Mouse (Mus musculus): Measurements from ENCODE around the gene Ccdc169. TPM values are rescaled to one million over a fixed set of nuclear protein-coding genes. Genes with fewer than 3 reads are reported as not detected.

Gene Ccdc169
- polyA plus RNA-seq, 1 experiment, result not detected

DNA sequence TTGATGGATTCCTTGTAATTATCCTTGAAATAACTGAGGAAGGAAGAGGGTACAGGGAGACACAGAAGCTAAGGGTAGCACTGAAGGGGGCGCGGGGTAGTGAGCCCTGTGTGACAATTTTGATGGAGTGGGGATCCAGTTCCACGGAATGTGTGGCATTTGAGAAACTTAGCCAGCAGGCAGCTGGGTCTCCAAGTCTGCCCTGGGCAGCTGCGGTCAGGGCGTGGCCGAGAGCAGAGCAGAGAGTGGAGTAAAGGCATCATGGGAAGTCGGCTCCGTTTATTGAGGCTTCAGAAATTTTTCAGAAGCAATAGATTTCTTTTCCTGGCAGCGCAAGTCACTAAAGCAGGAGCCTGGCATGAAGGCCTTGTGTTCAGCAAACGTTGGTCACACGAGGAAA is 38.1 kb upstream of the Ccdc169 start:
- Histone ChIP-seq H3K9me3 (peaks cover 16% of the 10 kb centered on the region), H3K27me3 (replicated peaks) (peaks cover 2% of the 10 kb centered on the region), H3K4me1 (no peaks in the 10 kb centered on the region; the same call in 1 of the 2 replicates), H3K36me3 (replicated peaks; ENCODE audit: low read length) (no peaks in the 10 kb centered on the region), H3K4me3 (replicated peaks) (no peak overlapping the region)
- TF ChIP-seq FLI1 (IDR thresholded peaks at IDR 0.05; ENCODE audit: low read length), result no peak
- no peak for TF ChIP-seq GATA1 (IDR thresholded peaks at IDR 0.05; ENCODE audit: borderline replicate concordance, low read length)

DNA sequence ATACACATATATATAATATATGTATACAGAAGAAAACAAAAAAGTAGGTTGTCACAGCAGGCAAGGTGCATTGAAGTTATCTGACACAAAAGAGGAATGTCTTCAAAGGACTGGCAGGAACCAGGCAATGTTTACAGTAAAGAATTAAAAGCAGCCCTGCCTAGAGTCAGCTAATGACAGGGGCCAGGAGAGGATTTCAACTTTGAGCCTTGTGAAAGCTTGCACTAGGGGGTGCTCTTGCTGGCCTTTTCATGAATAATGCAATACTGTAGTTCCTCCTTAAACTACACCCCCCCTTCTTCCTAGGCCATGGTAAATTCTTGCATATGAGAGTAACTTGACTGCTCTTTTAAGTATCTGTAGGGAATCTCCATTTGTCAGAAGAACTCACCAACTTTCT is 36.0 kb upstream of the Ccdc169 start:
- H3K27me3 ChIP-seq (replicated peaks), result peaks cover 2% of the 10 kb centered on the region
- H3K9me3 ChIP-seq, result peaks cover 33% of the 10 kb centered on the region
- TF ChIP-seq GATA1 (IDR thresholded peaks at IDR 0.05; ENCODE audit: borderline replicate concordance, low read length) (no peak), FLI1 (IDR thresholded peaks at IDR 0.05; ENCODE audit: low read length) (no peak)
- H3K36me3 ChIP-seq (replicated peaks; ENCODE audit: low read length), result no peaks in the 10 kb centered on the region
- no peaks in the 10 kb centered on the region; the same call in 1 of the 2 replicates for H3K4me1 ChIP-seq
- no peak overlapping the region for H3K4me3 ChIP-seq (replicated peaks)

GRCm38 (mm10) chr3:55105372-55106023 is 31.6 kb upstream of the Ccdc169 start:
- no peak overlapping the region for H3K4me3 ChIP-seq (replicated peaks)
- H3K27me3 ChIP-seq (replicated peaks), result no peaks in the 10 kb centered on the region
- no peaks in the 10 kb centered on the region for H3K36me3 ChIP-seq (replicated peaks; ENCODE audit: low read length)
- no peaks in the 10 kb centered on the region; the same call in 1 of the 2 replicates for H3K4me1 ChIP-seq
- peaks cover 36% of the 10 kb centered on the region for H3K9me3 ChIP-seq
- TF ChIP-seq FLI1 (IDR thresholded peaks at IDR 0.05; ENCODE audit: low read length), result no peak
- no peak for TF ChIP-seq GATA1 (IDR thresholded peaks at IDR 0.05; ENCODE audit: borderline replicate concordance, low read length)

GRCm38 (mm10) chr3:55106051-55106450 is 31.1 kb upstream of the Ccdc169 start:
- Histone ChIP-seq H3K4me3 (replicated peaks) (no peak overlapping the region), H3K27me3 (replicated peaks) (no peaks in the 10 kb centered on the region), H3K9me3 (peaks cover 36% of the 10 kb centered on the region), H3K36me3 (replicated peaks; ENCODE audit: low read length) (no peaks in the 10 kb centered on the region), H3K4me1 (no peaks in the 10 kb centered on the region; the same call in 1 of the 2 replicates)
- TF ChIP-seq FLI1 (IDR thresholded peaks at IDR 0.05; ENCODE audit: low read length), result no peak
- no peak for TF ChIP-seq GATA1 (IDR thresholded peaks at IDR 0.05; ENCODE audit: borderline replicate concordance, low read length)

DNA sequence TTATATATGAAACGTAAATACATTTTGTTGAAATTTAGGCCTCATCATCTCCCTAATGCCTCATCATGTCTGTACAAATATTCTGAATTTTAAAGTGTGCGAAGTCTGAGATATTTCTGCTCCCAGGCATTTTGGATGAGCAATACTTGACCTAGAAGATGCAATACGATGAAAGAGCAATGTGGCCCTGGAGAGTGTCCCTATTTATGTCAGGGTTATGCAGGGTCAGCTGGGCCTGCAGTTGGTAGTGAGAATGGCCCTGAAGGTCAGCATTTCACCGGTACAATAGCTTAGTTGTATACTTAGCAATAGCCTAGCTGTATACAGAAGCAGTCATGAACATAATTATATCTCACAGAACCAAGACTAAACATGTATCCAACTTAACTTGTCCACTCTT is 28.0 kb upstream of the Ccdc169 start:
- Histone ChIP-seq H3K9me3 (peaks cover 28% of the 10 kb centered on the region), H3K4me3 (replicated peaks) (no peak overlapping the region), H3K27me3 (replicated peaks) (no peaks in the 10 kb centered on the region), H3K36me3 (replicated peaks; ENCODE audit: low read length) (no peaks in the 10 kb centered on the region), H3K4me1 (peaks cover 19% of the 10 kb centered on the region)
- TF ChIP-seq FLI1 (IDR thresholded peaks at IDR 0.05; ENCODE audit: low read length), result no peak
- no peak for TF ChIP-seq GATA1 (IDR thresholded peaks at IDR 0.05; ENCODE audit: borderline replicate concordance, low read length)

DNA sequence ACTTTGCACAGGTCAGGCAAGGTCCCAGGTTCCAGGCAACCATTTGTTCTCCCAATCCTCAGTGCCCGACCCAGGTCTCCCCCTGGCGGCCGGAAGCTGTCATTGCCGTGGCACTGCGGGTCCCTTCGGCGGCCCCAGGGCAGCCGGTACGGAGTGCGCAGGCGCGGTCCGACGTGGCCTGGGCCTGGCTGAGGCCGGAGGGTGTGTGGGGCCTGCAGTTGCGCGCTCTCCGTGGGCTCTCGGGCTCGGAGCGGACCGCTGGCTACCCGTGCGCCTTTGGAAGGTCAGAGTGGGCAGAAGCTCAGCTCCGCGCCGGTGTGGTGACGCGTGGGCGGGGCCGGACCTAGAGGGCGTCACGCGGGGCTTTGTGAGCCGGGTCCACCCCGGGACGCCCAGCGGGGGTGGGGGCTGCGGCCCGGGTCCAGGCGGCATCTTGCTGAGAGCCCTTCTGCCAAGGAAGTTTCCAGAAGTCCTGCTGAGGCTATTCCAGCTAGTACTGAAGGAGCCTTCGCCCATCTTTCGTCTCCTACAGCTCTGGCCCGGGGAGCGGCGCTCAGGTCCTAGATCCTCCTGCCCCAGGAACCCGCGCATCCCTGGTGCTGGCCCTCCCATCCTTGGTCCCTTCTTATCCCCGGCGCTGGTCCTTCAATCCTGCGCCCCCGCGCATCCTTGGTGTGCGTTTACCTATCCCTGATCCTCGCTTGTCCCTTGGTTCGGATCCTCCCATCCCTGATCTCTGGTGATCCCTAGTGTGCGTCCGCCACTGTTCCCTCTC is 25.0 kb upstream of the Ccdc169 start, which contains the start of gene Spg20:
Gene Spg20, plus strand, starts transcription at position 174 of the 775 bp plus-strand sequence.
- no peaks in the 10 kb centered on the region for H3K27me3 ChIP-seq (replicated peaks)

DNA sequence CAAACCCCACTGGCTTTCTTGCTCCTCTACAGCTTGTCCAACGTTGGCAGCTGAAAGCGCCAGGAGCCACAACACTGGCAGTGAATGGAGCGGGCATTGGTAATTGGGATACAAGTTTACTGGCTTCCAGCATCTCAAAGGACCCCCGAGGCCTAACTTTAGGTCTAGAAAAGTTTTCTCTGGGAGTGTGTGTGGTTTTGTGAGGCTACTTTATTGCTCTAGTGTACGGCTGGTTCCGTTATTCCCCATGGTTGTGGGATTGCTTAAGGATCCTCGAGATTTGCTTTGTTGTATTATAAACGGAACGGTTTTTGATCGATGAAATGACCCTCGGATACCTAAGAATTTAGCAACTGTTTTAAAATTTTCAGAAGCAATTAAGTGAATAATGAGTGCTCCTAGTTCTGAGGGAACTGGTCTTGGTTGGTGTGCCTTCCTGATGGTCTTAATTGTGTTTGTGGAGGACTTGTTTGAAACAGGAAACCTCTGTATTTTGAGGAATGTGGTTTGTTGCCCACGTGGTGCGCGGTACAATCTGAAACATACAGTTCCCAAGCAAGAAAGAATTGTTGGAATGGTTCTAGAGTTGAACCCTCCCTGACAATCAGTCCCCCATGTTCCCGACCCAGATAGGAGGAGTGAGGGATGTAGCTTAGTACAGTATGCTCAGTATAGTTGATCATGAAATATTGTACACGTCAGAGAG is 24.3 kb upstream of the Ccdc169 start:
- no peaks in the 10 kb centered on the region for H3K27me3 ChIP-seq (replicated peaks)
- TF ChIP-seq FLI1 (IDR thresholded peaks at IDR 0.05; ENCODE audit: low read length) (no peak), GATA1 (IDR thresholded peaks at IDR 0.05; ENCODE audit: borderline replicate concordance, low read length) (no peak)

More for the DNA sequence above, 25.0 kb upstream of the Ccdc169 start, which contains the start of gene Spg20:
- Histone ChIP-seq H3K36me3 (replicated peaks; ENCODE audit: low read length) (peaks cover 13% of the 10 kb centered on the region), H3K9me3 (peaks cover 5% of the 10 kb centered on the region; the same call in 1 of the 2 replicates), H3K4me3 (replicated peaks) (peak within 1 kb of the TSS; percentile 95), H3K4me1 (peaks cover 43% of the 10 kb centered on the region)
- TF ChIP-seq GATA1 (IDR thresholded peaks at IDR 0.05; ENCODE audit: borderline replicate concordance, low read length), result no peak
- no peak for TF ChIP-seq FLI1 (IDR thresholded peaks at IDR 0.05; ENCODE audit: low read length)

DNA sequence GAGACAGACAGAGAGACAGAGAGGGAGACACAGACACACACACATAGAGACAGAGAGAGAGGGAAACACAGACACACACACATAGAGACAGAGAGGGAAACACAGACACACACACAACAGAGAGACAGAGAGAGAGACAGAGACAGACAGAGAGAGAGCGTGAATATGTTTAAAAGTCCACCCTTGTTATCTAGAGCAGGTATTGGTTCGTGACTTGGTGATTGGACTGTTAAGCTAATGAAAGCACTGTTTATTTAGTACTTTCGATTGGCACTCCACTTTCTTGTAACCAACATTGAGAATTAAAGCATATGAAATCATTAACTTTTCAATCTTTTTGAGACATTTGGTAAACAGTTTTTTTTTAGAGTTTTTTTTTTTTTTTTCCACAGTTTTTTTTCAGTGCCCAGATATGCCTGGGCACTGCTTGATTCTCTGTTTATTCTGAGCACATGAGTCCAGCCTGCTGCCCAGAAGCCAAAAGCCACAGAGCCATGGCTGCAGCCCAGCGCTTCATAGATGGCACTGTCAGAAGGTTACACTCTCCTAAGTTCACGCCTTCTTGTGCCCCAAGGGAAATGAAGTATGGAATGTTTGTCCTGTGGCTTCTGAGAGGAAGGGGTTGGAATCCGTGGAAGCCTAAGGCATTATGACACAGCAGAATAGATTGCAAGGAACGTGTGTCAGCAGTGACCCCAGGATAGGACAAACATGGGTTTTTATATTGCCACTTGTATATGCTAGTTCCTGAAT is 22.6 kb upstream of the Ccdc169 start:
- Histone ChIP-seq H3K9me3 (peaks cover 7% of the 10 kb centered on the region; the same call in 1 of the 2 replicates), H3K27me3 (replicated peaks) (no peaks in the 10 kb centered on the region), H3K4me1 (peaks cover 53% of the 10 kb centered on the region), H3K4me3 (replicated peaks) (peak overlapping the region; percentile 76), H3K36me3 (replicated peaks; ENCODE audit: low read length) (peaks cover 36% of the 10 kb centered on the region)
- no peak for TF ChIP-seq GATA1 (IDR thresholded peaks at IDR 0.05; ENCODE audit: borderline replicate concordance, low read length)
- TF ChIP-seq FLI1 (IDR thresholded peaks at IDR 0.05; ENCODE audit: low read length), result no peak

More for the DNA sequence above, 24.3 kb upstream of the Ccdc169 start:
- peaks cover 20% of the 10 kb centered on the region for H3K36me3 ChIP-seq (replicated peaks; ENCODE audit: low read length)
- H3K4me1 ChIP-seq, result peaks cover 43% of the 10 kb centered on the region
- H3K9me3 ChIP-seq, result peaks cover 7% of the 10 kb centered on the region; the same call in 1 of the 2 replicates
- peak overlapping the region; percentile 95 for H3K4me3 ChIP-seq (replicated peaks)

- TF ChIP-seq FLI1 (IDR thresholded peaks at IDR 0.05; ENCODE audit: low read length) (no peak), GATA1 (IDR thresholded peaks at IDR 0.05; ENCODE audit: borderline replicate concordance, low read length) (no peak)
- H3K27me3 ChIP-seq (replicated peaks), result no peaks in the 10 kb centered on the region
- H3K36me3 ChIP-seq (replicated peaks; ENCODE audit: low read length), result peaks cover 40% of the 10 kb centered on the region
- H3K4me1 ChIP-seq, result peaks cover 55% of the 10 kb centered on the region
- peak overlapping the region; percentile 76 for H3K4me3 ChIP-seq (replicated peaks)
- peaks cover 7% of the 10 kb centered on the region; the same call in 1 of the 2 replicates for H3K9me3 ChIP-seq
Observed at GRCm38 (mm10) chr3:55115071-55115470, 22.1 kb upstream of the Ccdc169 start.

Data from megakaryocyte, embryonic 14.5 days (primary cell).